Mouse (Mus musculus): ENCODE measurements at regions not wholly inside any gene's neighbourhood (a gene's known extent, or its start where the extent isn't known, plus 50 kb on each side); places are given as distances from the start of the nearest gene placed in this dataset.

DNA sequence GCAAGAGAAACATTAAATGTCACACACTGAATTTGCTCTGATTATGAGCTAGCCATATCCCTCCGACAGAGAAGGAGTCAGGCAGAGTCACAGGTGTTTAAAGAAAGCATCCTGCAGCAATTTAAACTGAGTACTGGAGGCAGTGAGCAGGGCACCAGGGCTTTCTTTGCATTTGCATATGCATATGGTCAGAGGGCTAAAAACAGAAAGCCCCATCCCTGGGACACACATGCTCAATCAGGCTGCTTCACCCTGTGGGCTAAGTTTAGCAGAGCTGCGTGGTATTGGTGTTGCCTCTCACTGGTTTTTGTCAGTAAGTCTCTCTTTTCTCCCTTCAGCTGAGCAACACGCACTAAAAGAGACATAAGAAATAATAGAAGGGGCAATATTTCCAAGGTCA is 289.9 kb upstream of the Rps6ka3 start:
- peak; percentile 4 for DNase-seq (ENCODE audit: low spot score in 2 of 2)

- peak in 1 of 2 experiments; percentile 3 for DNase-seq (ENCODE audit: low spot score in 2 of 2)
Measured at GRCm38 (mm10) chrX:158921424-158921823, 288.7 kb upstream of the Rps6ka3 start.

DNA sequence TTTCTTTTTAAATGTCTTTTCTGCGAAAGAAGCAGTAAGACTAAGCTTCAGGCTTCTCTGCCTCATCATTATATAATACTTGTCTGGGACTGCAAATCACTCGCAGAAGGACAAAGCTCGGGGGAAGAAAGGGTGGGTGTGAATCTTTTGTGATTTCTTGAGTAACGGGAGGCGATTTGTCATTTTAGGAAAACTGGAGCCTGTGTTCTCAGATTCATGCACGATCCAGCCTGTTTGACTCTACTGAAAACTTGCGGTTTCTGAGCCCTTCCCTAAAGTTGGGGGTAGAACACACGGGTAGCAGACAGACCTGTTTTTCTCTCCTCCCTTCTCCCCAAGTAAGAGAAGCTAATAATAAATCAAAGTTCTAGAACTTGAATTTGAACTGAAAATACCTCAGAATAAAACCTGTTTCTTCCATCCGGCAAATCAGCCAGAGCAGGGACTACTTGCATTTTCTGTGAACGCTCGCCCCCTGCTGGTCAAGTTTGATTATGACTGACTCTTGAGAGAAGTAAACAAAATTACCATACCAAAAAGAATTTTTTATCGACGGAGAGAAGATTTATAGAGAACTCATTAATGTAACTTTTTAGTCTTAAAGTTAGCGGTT is 288.2 kb upstream of the Rps6ka3 start:
- peak; percentile 60 to 88 for DNase-seq (ENCODE audit: low spot score in 2 of 2)

DNA sequence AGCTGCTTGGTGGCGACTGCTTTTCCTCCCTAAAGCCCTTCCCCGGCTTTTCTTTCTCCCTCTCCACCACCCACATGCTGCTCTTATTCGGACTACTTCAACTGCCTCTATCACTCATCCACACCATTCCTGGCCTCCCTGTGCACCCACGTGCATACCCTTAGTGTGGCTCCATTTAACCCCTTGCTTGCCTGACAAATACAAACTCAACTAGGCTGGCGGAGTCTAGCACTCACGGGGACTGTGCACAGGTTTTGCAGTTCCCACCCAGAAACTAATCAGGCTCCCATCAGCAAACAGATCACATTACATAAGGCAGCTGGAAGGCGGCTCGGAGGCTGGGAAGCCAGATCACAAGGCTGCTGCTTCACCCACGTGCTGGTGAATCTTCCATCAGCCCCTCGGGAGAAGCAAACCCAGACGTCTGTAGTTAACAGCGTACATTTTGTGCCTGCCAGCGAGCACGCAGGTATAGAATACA is 287.0 kb upstream of the Rps6ka3 start:
- DNase-seq (ENCODE audit: low spot score in 2 of 2) = peak; percentile 43 to 57

- DNase-seq (ENCODE audit: low spot score in 2 of 2) = peak; percentile 4 to 11
Measured at GRCm38 (mm10) chrX:158923657-158924489, 286.2 kb upstream of the Rps6ka3 start.

- peak in 1 of 2 experiments; percentile 62 for DNase-seq (ENCODE audit: low spot score in 2 of 2)
Measured at GRCm38 (mm10) chrX:158924490-158925398, 285.4 kb upstream of the Rps6ka3 start.

- no peak for DNase-seq (ENCODE audit: low spot score in 2 of 2)
Measured at GRCm38 (mm10) chrX:158931864-158932263, 278.2 kb upstream of the Rps6ka3 start.

DNA sequence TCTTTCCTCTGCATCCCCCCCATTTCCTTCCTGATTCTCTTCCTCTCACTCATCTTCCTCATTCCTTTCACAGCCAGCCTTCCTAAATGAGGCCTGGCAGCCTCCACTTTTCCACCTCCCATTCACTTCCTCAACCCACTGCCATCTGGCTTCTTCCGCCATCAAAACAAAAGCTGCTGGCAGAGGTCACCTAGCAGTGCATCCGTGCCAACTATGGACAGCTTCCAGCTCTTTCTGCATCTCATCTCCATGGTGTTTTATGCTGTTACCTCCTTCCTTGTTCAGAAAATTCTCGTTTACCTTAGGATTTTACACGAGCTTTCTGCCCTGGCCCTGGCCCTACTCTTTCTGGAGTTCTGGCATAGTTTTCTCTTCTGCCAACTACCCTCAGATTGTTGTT is 262.9 kb upstream of the Rps6ka3 start:
- DNase-seq (ENCODE audit: low spot score in 2 of 2) = peak in 1 of 2 experiments; percentile 16

DNA sequence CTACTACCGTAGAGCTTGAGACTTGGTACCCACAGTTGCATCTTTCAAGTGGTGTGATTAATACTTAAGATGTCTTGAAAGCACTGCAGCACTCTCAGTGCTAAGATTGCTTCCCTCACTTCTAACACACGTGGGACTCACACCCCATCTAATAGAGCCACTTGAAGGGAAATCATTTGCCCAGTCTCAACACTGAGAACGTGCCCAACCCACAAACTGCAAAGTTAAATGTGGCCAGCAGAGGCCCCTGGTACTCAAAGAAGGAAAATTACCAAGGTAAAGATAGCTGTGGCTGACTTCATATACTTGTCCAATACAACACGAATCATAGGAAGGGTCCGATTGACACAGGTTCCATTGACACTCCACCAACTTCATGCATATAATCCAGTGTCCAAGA is 238.4 kb upstream of the Rps6ka3 start:
- DNase-seq (ENCODE audit: low spot score in 2 of 2) = peak in 1 of 2 experiments; percentile 8

GRCm38 (mm10) chrX:158976648-158977047 is 233.5 kb upstream of the Rps6ka3 start:
- DNase-seq (ENCODE audit: low spot score in 2 of 2) = no peak

- DNase-seq (ENCODE audit: low spot score in 2 of 2) = no peak
Measured at GRCm38 (mm10) chrX:158984721-158985120, 225.4 kb upstream of the Rps6ka3 start.

- no peak for DNase-seq (ENCODE audit: low spot score in 2 of 2)
Measured at GRCm38 (mm10) chrX:158987676-158988075, 222.4 kb upstream of the Rps6ka3 start.

- DNase-seq (ENCODE audit: low spot score in 2 of 2) = no peak
Measured at GRCm38 (mm10) chrX:159018955-159019354, 191.2 kb upstream of the Rps6ka3 start.

GRCm38 (mm10) chrX:159026311-159026710 is 183.8 kb upstream of the Rps6ka3 start:
- DNase-seq (ENCODE audit: low spot score in 2 of 2) = no peak

- peak in 1 of 2 experiments; percentile 3 for DNase-seq (ENCODE audit: low spot score in 2 of 2)
Measured at GRCm38 (mm10) chrX:159031927-159032326, 178.2 kb upstream of the Rps6ka3 start.

GRCm38 (mm10) chrX:159043432-159043831 is 166.7 kb upstream of the Rps6ka3 start:
- DNase-seq (ENCODE audit: low spot score in 2 of 2) = peak; percentile 8 to 17

DNA sequence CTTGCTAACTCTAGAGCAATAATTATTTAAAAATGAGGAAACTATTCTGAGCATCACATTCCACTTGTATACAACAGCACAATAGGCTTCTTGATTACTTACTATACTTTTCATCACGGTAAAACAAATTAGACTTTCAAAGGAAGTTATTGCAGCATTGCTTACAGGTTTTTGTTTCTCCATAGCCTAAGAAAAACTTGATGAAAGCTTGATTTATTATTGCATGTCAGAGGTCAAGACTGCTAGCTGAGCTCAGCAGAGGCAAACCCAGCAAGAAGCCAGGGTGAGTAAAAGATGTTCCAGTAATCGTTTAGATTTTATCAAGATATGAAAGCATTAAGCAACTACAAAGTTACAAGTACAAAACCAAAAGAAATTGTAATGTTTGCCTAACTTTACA is 162.2 kb upstream of the Rps6ka3 start:
- no peak for DNase-seq (ENCODE audit: low spot score in 2 of 2)

DNA sequence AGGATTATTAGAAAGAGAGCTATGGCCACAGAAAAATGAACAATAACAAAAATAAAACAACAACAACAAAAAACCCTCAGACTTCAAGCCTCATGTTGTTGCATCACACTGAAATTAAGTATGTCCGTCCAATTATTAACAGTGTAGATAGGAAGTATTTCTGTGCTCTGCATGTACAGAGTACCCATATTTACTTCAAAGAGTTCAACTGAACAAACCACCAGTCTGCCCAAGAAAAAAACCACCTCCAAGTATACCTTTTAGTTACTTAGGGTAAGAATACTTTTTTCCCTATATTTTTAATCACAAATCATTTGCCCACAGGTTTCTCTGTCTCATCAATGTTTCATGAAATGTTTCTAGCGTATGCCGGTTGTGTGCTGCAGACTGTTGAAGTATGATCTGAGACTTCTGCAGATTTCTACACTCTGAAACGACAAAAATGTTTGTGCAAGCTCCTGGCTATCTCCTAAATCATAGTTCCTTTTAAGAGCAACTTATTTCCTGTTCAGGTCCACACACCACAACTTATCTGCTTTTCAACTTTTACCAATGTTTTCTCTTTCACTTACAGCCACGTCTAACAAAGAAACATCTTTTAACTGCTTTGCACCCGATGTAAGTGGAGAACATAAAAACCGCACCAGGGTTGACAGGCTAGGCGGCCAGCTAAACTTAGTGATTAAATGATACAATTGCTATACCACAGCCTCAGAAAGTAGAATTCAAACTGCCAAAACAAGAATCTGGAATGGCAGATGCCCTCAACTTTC is 154.2 kb upstream of the Rps6ka3 start:
- no peak for DNase-seq (ENCODE audit: low spot score in 2 of 2)

GRCm38 (mm10) chrX:159056462-159056805 is 153.7 kb upstream of the Rps6ka3 start:
- no peak for DNase-seq (ENCODE audit: low spot score in 2 of 2)

GRCm38 (mm10) chrX:159058931-159059330 is 151.2 kb upstream of the Rps6ka3 start:
- DNase-seq (ENCODE audit: low spot score in 2 of 2) = no peak

GRCm38 (mm10) chrX:159061322-159061721 is 148.8 kb upstream of the Rps6ka3 start:
- DNase-seq (ENCODE audit: low spot score in 2 of 2) = no peak
